ENCODE assay signal across 10 mouse cellular contexts in the genomic region with DNA sequence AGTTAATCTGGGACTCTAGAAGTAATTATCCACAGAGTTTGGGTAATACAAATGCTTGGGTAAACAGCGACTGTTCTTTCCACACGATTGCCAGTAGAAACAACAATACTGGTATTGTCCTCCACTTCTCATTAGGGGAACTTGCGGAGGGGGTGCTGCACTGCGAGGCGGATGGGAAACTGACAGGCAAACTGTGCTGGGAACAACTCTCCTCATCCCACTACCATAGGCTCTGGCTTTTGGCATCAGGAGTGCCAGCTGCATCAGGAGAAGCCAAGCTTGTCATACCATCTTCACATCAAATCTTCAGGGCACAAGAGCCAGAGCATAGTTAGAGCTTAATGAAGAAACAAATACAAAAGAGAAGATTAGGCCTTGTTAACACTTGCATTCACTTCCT.
DNase-seq lines count a peak whose midpoint lies in the region; ATAC-seq lines count a peak whose summit lies in the region.
"Had no signal": no experiment of that assay in that cellular context is flagged by ENCODE, and none has a peak within 500 bp of the region (broad histone marks: within the 10 kb centered on the region; RNA-seq: fewer than 3 reads in every experiment).

No protein-coding gene starts in this region.

- no peak overlapping the region for H3K4me2 ChIP-seq in hindbrain, embryonic 14.5 days (replicated peaks)
- no peak overlapping the region for H3K4me2 ChIP-seq in midbrain, embryonic 15.5 days
- H3K4me2 ChIP-seq: stomach, embryonic 15.5 days had no signal

- H3K9ac ChIP-seq in hindbrain, embryonic 14.5 days = no peak overlapping the region
- no peak overlapping the region for H3K9ac ChIP-seq in midbrain, embryonic 15.5 days
- H3K9ac ChIP-seq: stomach, embryonic 15.5 days had no signal

- under 1% methylated on average over 5 of the region's 5 CpGs for WGBS in hindbrain, embryonic 14.5 days
- WGBS in midbrain, embryonic 15.5 days = 5% methylated on average over 5 of the region's 5 CpGs

- ATAC-seq in hindbrain, embryonic 14.5 days (ENCODE audit: low FRiP score) = peak; percentile 78
- ATAC-seq in midbrain, embryonic 15.5 days (replicated peaks) = peak; percentile 55; the same call in 1 of the 2 replicates
- ATAC-seq: Patski had no signal

- DNase-seq in embryo, embryonic 10 days (ENCODE audit: low spot score) = peak; percentile 18
- no peak for DNase-seq in embryo, embryonic 9.5 days (ENCODE audit: extremely low spot score)
- DNase-seq in embryo, embryonic 11 days = peak; percentile 45
- DNase-seq in hindbrain, embryonic 14.5 days (ENCODE audit: low spot score) = no peak
- DNase-seq in thymus, postnatal 4 days = no peak
- DNase-seq in adrenal gland, adult 8-10 months = no peak
- DNase-seq in kidney, adult 8-10 months = no peak

- no peaks in the 10 kb centered on the region for H3K9me3 ChIP-seq in hindbrain, embryonic 14.5 days (ENCODE audit: control insufficient read depth, low read length)
- no peaks in the 10 kb centered on the region for H3K9me3 ChIP-seq in midbrain, embryonic 15.5 days
- H3K9me3 ChIP-seq: stomach, embryonic 15.5 days had no signal

- H3K36me3 ChIP-seq in hindbrain, embryonic 14.5 days (replicated peaks; ENCODE audit: control insufficient read depth, insufficient read depth) = no peaks in the 10 kb centered on the region
- no peaks in the 10 kb centered on the region for H3K36me3 ChIP-seq in midbrain, embryonic 15.5 days (replicated peaks)
- H3K36me3 ChIP-seq: stomach, embryonic 15.5 days had no signal

- H3K4me1 ChIP-seq in hindbrain, embryonic 14.5 days (replicated peaks; ENCODE audit: control insufficient read depth, insufficient read depth, low read length) = peaks cover 18% of the 10 kb centered on the region; the same call in 1 of the 2 replicates
- H3K4me1 ChIP-seq in midbrain, embryonic 15.5 days = peaks cover 12% of the 10 kb centered on the region
- H3K4me1 ChIP-seq: stomach, embryonic 15.5 days had no signal

- H3K4me3 ChIP-seq in hindbrain, embryonic 14.5 days (replicated peaks; ENCODE audit: low read length) = no peak overlapping the region
- no peak overlapping the region for H3K4me3 ChIP-seq in midbrain, embryonic 15.5 days
- H3K4me3 ChIP-seq: stomach, embryonic 15.5 days had no signal

- H3K27me3 ChIP-seq in hindbrain, embryonic 14.5 days (ENCODE audit: control insufficient read depth, insufficient read depth, low read length) = no peaks in the 10 kb centered on the region
- H3K27me3 ChIP-seq in midbrain, embryonic 15.5 days (replicated peaks) = no peaks in the 10 kb centered on the region
- H3K27me3 ChIP-seq: stomach, embryonic 15.5 days had no signal

- H3K27ac ChIP-seq in hindbrain, embryonic 14.5 days = peak overlapping the region; percentile 82
- peak overlapping the region; percentile 75 for H3K27ac ChIP-seq in midbrain, embryonic 15.5 days
- H3K27ac ChIP-seq: stomach, embryonic 15.5 days had no signal

Comparison
In these comparisons a context has a peak if more than half of its experiments do, and no peak if none do; other contexts are left out.
1. DNase-seq: peak in embryo, embryonic 10 days (single experiment) and embryo, embryonic 11 days (single experiment); none in embryo, embryonic 9.5 days (single experiment), hindbrain, embryonic 14.5 days (single experiment), thymus, postnatal 4 days (single experiment), adrenal gland, adult 8-10 months (single experiment) and kidney, adult 8-10 months (0 of 2).